Mouse (Mus musculus): ENCODE measurements around the gene Vwa3a. TPM values are rescaled to one million over a fixed set of nuclear protein-coding genes. Genes with fewer than 3 reads are reported as not detected.
"Not testable (repeated sequence)": the region's sequence is repeated elsewhere in the genome, so short reads cannot be mapped to it uniquely, and the experiment has no call there.

The Vwa3a gene
- polyA plus RNA-seq (2015; fragmentation: Nextera tagmentation; extraction: Ambion mirVana) = 0.63 and 0.73 TPM in 2 replicates

- peaks cover 5% of the 10 kb centered on the region; the same call in 1 of the 2 replicates for H3K4me1 ChIP-seq
- no peak for ATAC-seq (ENCODE audit: insufficient read depth, low FRiP score, low read depth)
- H3K36me3 ChIP-seq = no peaks in the 10 kb centered on the region
- H3K4me2 ChIP-seq = no peak within 1 kb of the TSS
- H3K27ac ChIP-seq = no peak within 1 kb of the TSS
- 70% methylated on average over 6 of the region's 6 CpGs for WGBS
- no peak within 1 kb of the TSS for H3K4me3 ChIP-seq (replicated peaks)
- no peaks in the 10 kb centered on the region for H3K27me3 ChIP-seq (replicated peaks)
- no peak within 1 kb of the TSS for H3K9ac ChIP-seq
- H3K9me3 ChIP-seq = no peaks in the 10 kb centered on the region
Observed at GRCm38 (mm10) chr7:120739018-120739417, at the start of gene Vwa3a. Vwa3a (plus strand) TSS chr7:120739318.

- no peaks in the 10 kb centered on the region for H3K9me3 ChIP-seq
- H3K4me1 ChIP-seq = no peaks in the 10 kb centered on the region
- no peak overlapping the region for H3K9ac ChIP-seq
- ATAC-seq (ENCODE audit: insufficient read depth, low FRiP score, low read depth) = no peak
- no peaks in the 10 kb centered on the region for H3K36me3 ChIP-seq
- no peak overlapping the region for H3K4me3 ChIP-seq (replicated peaks)
- H3K4me2 ChIP-seq = no peak overlapping the region
- H3K27ac ChIP-seq = no peak overlapping the region
- no peaks in the 10 kb centered on the region for H3K27me3 ChIP-seq (replicated peaks)
- WGBS = 69% methylated on average over 4 of the region's 4 CpGs
Observed at GRCm38 (mm10) chr7:120690634-120691033, 48.5 kb upstream of the Vwa3a start.

- Histone ChIP-seq H3K27me3 (replicated peaks) (no peaks in the 10 kb centered on the region), H3K36me3 (no peaks in the 10 kb centered on the region), H3K4me3 (replicated peaks) (no peak overlapping the region), H3K9me3 (no peaks in the 10 kb centered on the region), H3K9ac (no peak overlapping the region), H3K27ac (no peak overlapping the region), H3K4me2 (no peak overlapping the region), H3K4me1 (no peaks in the 10 kb centered on the region)
- ATAC-seq (ENCODE audit: insufficient read depth, low FRiP score, low read depth) = no peak
- WGBS = 94% methylated on average over 5 of the region's 5 CpGs
Observed at GRCm38 (mm10) chr7:120693831-120694375, 45.2 kb upstream of the Vwa3a start.

GRCm38 (mm10) chr7:120695196-120695595 lies 43.9 kb upstream of the Vwa3a start:
- no peak overlapping the region for H3K4me3 ChIP-seq (replicated peaks)
- H3K9ac ChIP-seq = no peak overlapping the region
- no peak overlapping the region for H3K4me2 ChIP-seq
- no peaks in the 10 kb centered on the region for H3K27me3 ChIP-seq (replicated peaks)
- H3K9me3 ChIP-seq = no peaks in the 10 kb centered on the region
- peaks cover 3% of the 10 kb centered on the region; the same call in 1 of the 2 replicates for H3K4me1 ChIP-seq
- no peak for ATAC-seq (ENCODE audit: insufficient read depth, low FRiP score, low read depth)
- H3K27ac ChIP-seq = no peak overlapping the region; the same call in 1 of the 2 replicates
- 24% methylated on average over 6 of the region's 6 CpGs for WGBS
- no peaks in the 10 kb centered on the region for H3K36me3 ChIP-seq

- no peak overlapping the region for H3K4me2 ChIP-seq
- no peak overlapping the region for H3K9ac ChIP-seq
- no peak overlapping the region; the same call in 1 of the 2 replicates for H3K27ac ChIP-seq
- no peaks in the 10 kb centered on the region for H3K9me3 ChIP-seq
- H3K27me3 ChIP-seq (replicated peaks) = no peaks in the 10 kb centered on the region
- no peaks in the 10 kb centered on the region for H3K36me3 ChIP-seq
- peaks cover 3% of the 10 kb centered on the region; the same call in 1 of the 2 replicates for H3K4me1 ChIP-seq
- ATAC-seq (ENCODE audit: insufficient read depth, low FRiP score, low read depth) = no peak
- 75% methylated on average over 1 of the region's 1 CpGs for WGBS
- no peak overlapping the region for H3K4me3 ChIP-seq (replicated peaks)
Observed at GRCm38 (mm10) chr7:120695641-120696040, 43.5 kb upstream of the Vwa3a start.

- WGBS = 95% methylated on average over 2 of the region's 2 CpGs
- Histone ChIP-seq H3K9me3 (no peaks in the 10 kb centered on the region), H3K4me1 (peaks cover 3% of the 10 kb centered on the region; the same call in 1 of the 2 replicates), H3K9ac (no peak overlapping the region), H3K27ac (no peak overlapping the region), H3K4me3 (replicated peaks) (no peak overlapping the region), H3K4me2 (no peak overlapping the region), H3K36me3 (no peaks in the 10 kb centered on the region), H3K27me3 (replicated peaks) (no peaks in the 10 kb centered on the region)
- no peak for ATAC-seq (ENCODE audit: insufficient read depth, low FRiP score, low read depth)
Observed at GRCm38 (mm10) chr7:120696331-120696730, 42.8 kb upstream of the Vwa3a start.

- H3K4me1 ChIP-seq = peaks cover 3% of the 10 kb centered on the region; the same call in 1 of the 2 replicates
- no peak overlapping the region for H3K27ac ChIP-seq
- H3K9ac ChIP-seq = no peak overlapping the region
- no peaks in the 10 kb centered on the region for H3K36me3 ChIP-seq
- no peak overlapping the region for H3K4me2 ChIP-seq
- ATAC-seq (ENCODE audit: insufficient read depth, low FRiP score, low read depth) = no peak
- H3K9me3 ChIP-seq = no peaks in the 10 kb centered on the region
- whole genome bisulfite sequencing = 89% methylated on average over 6 of the region's 6 CpGs
- no peak overlapping the region for H3K4me3 ChIP-seq (replicated peaks)
- H3K27me3 ChIP-seq (replicated peaks) = no peaks in the 10 kb centered on the region
Observed at GRCm38 (mm10) chr7:120699586-120699985, 39.5 kb upstream of the Vwa3a start.

GRCm38 (mm10) chr7:120703888-120704287 lies 35.2 kb upstream of the Vwa3a start:
- 54% methylated on average over 3 of the region's 3 CpGs for WGBS
- peaks cover 3% of the 10 kb centered on the region; the same call in 1 of the 2 replicates for H3K4me1 ChIP-seq
- H3K27me3 ChIP-seq (replicated peaks) = no peaks in the 10 kb centered on the region
- no peak for ATAC-seq (ENCODE audit: insufficient read depth, low FRiP score, low read depth)
- H3K9ac ChIP-seq = no peak overlapping the region
- no peaks in the 10 kb centered on the region for H3K36me3 ChIP-seq
- H3K4me3 ChIP-seq (replicated peaks) = no peak overlapping the region
- H3K27ac ChIP-seq = no peak overlapping the region
- H3K9me3 ChIP-seq = no peaks in the 10 kb centered on the region
- no peak overlapping the region for H3K4me2 ChIP-seq

- ATAC-seq (ENCODE audit: insufficient read depth, low FRiP score, low read depth) = no peak
- H3K36me3 ChIP-seq = no peaks in the 10 kb centered on the region
- no peaks in the 10 kb centered on the region for H3K27me3 ChIP-seq (replicated peaks)
- no peak overlapping the region for H3K4me3 ChIP-seq (replicated peaks)
- H3K27ac ChIP-seq = no peak overlapping the region
- no peak overlapping the region for H3K4me2 ChIP-seq
- no peak overlapping the region for H3K9ac ChIP-seq
- no peaks in the 10 kb centered on the region for H3K9me3 ChIP-seq
- H3K4me1 ChIP-seq = no peaks in the 10 kb centered on the region
- WGBS = 87% methylated on average over 2 of the region's 2 CpGs
Observed at GRCm38 (mm10) chr7:120712071-120712470, 27.0 kb upstream of the Vwa3a start.

- 89% methylated on average over 2 of the region's 2 CpGs for WGBS
- no peak overlapping the region for H3K9ac ChIP-seq
- no peak for ATAC-seq (ENCODE audit: insufficient read depth, low FRiP score, low read depth)
Observed at GRCm38 (mm10) chr7:120713225-120713624, 25.9 kb upstream of the Vwa3a start.

GRCm38 (mm10) chr7:120713951-120714350 lies 25.2 kb upstream of the Vwa3a start:
- H3K9me3 ChIP-seq; ATAC-seq (ENCODE audit: insufficient read depth, low FRiP score, low read depth); H3K27ac ChIP-seq; H3K4me2 ChIP-seq; H3K4me3 ChIP-seq (replicated peaks); H3K27me3 ChIP-seq (replicated peaks); H3K9ac ChIP-seq; H3K36me3 ChIP-seq; H3K4me1 ChIP-seq: not testable (repeated sequence)
- 87% methylated on average over 11 of the region's 11 CpGs for WGBS

More at GRCm38 (mm10) chr7:120713225-120713624, 25.9 kb upstream of the Vwa3a start:
- Histone ChIP-seq H3K9me3 (no peaks in the 10 kb centered on the region), H3K4me1 (no peaks in the 10 kb centered on the region), H3K27ac (no peak overlapping the region), H3K27me3 (replicated peaks) (no peaks in the 10 kb centered on the region), H3K4me2 (no peak overlapping the region), H3K4me3 (replicated peaks) (no peak overlapping the region), H3K36me3 (no peaks in the 10 kb centered on the region)

GRCm38 (mm10) chr7:120717261-120717660 lies 21.9 kb upstream of the Vwa3a start:
- 57% methylated on average over 2 of the region's 2 CpGs for WGBS
- H3K4me3 ChIP-seq (replicated peaks) = no peak overlapping the region
- no peak overlapping the region for H3K4me2 ChIP-seq
- no peak for ATAC-seq (ENCODE audit: insufficient read depth, low FRiP score, low read depth)
- H3K9me3 ChIP-seq = no peaks in the 10 kb centered on the region
- no peaks in the 10 kb centered on the region for H3K4me1 ChIP-seq
- H3K36me3 ChIP-seq = no peaks in the 10 kb centered on the region
- H3K9ac ChIP-seq = no peak overlapping the region
- H3K27ac ChIP-seq = no peak overlapping the region
- H3K27me3 ChIP-seq (replicated peaks) = no peaks in the 10 kb centered on the region

GRCm38 (mm10) chr7:120721051-120721450 lies 18.1 kb upstream of the Vwa3a start:
- no peak overlapping the region for H3K27ac ChIP-seq
- no peaks in the 10 kb centered on the region for H3K36me3 ChIP-seq
- no peaks in the 10 kb centered on the region for H3K27me3 ChIP-seq (replicated peaks)
- ATAC-seq (ENCODE audit: insufficient read depth, low FRiP score, low read depth) = no peak
- no peak overlapping the region for H3K4me2 ChIP-seq
- H3K9ac ChIP-seq = no peak overlapping the region
- H3K4me1 ChIP-seq = no peaks in the 10 kb centered on the region
- H3K9me3 ChIP-seq = no peaks in the 10 kb centered on the region
- H3K4me3 ChIP-seq (replicated peaks) = no peak overlapping the region
- 87% methylated on average over 5 of the region's 5 CpGs for WGBS

Measured in stomach, embryonic 15.5 days (tissue).